Mouse (Mus musculus) embryonic fibroblast, embryonic 13.5 days (primary cell): ENCODE measurements at regions not wholly inside any gene's neighbourhood (a gene's known extent, or its start where the extent isn't known, plus 50 kb on each side); places are given as distances from the start of the nearest gene placed in this dataset.

Experiments used
- CTCF ChIP-seq: IDR thresholded peaks from 2 replicates; pipeline ENCODE4 v1.5.1; 2011; ENCODE audit warnings: mild to moderate bottlenecking, control low read depth, low read length, moderate library complexity, borderline replicate concordance; ENCODE audit not compliant: insufficient read depth
- POLR2A ChIP-seq: IDR thresholded peaks from 2 replicates; pipeline ENCODE4 v1.6.1; 2011; ENCODE audit warnings: low read depth, mild to moderate bottlenecking, control low read depth, low read length, moderate library complexity

- TF ChIP-seq CTCF (no peak), POLR2A (no peak)
These were observed 482.1 kb upstream of the Kcnab2 start for GRCm38 (mm10) chr4:152959627-152960230.
